Comparison of ENCODE assay signal across 16 mouse cellular contexts in genomic region chr15:100755881-100756624, GRCm38 (mm10). TPM values are rescaled to one million over a fixed set of nuclear protein-coding genes. Genes with fewer than 3 reads are reported as not detected.
A peak's percentile ranks its signal among the peaks of the same experiment; 100 is the strongest.
DNase-seq lines count a peak whose midpoint lies in the region; ATAC-seq and TF ChIP-seq lines count a peak whose summit lies in the region.
"Had no signal": no experiment of that assay in that cellular context is flagged by ENCODE, and none has a peak within 500 bp of the region (broad histone marks: within the 10 kb centered on the region; RNA-seq: fewer than 3 reads in every experiment).

No protein-coding gene starts in this region.

- no peak for DNase-seq in embryonic facial prominence, embryonic 10.5 days (ENCODE audit: low spot score)
- peak; percentile 54 for DNase-seq in kidney, postnatal 10 days
- no peak for DNase-seq in stomach, postnatal 0 days (ENCODE audit: low spot score)
- DNase-seq: B cell, adult 2 months; layer of hippocampus, postnatal 36 days; lung, adult 18-20 months had no signal

- H3K4me1 ChIP-seq in embryonic facial prominence, embryonic 12.5 days, result peaks cover 20% of the 10 kb centered on the region
- H3K4me1 ChIP-seq in embryonic facial prominence, embryonic 10.5 days, result peaks cover 32% of the 10 kb centered on the region
- H3K4me1 ChIP-seq in kidney, embryonic 16.5 days (ENCODE audit: insufficient read depth, low read length), result peaks cover 19% of the 10 kb centered on the region
- peaks cover 2% of the 10 kb centered on the region for H3K4me1 ChIP-seq in stomach, embryonic 14.5 days (ENCODE audit: control insufficient read depth, insufficient read depth, low read length)
- H3K4me1 ChIP-seq in stomach, postnatal 0 days (replicated peaks; ENCODE audit: control insufficient read depth, insufficient read depth), result no peaks in the 10 kb centered on the region
- peaks cover 19% of the 10 kb centered on the region for H3K4me1 ChIP-seq in midbrain, embryonic 13.5 days (replicated peaks)

- H3K4me3 ChIP-seq in embryonic facial prominence, embryonic 12.5 days, result no peak overlapping the region
- no peak overlapping the region for H3K4me3 ChIP-seq in embryonic facial prominence, embryonic 10.5 days
- H3K4me3 ChIP-seq in kidney, embryonic 16.5 days (ENCODE audit: low read length), result no peak overlapping the region
- no peak overlapping the region for H3K4me3 ChIP-seq in stomach, embryonic 14.5 days (ENCODE audit: low read depth, low read length)
- no peak overlapping the region for H3K4me3 ChIP-seq in stomach, postnatal 0 days (ENCODE audit: low read depth, low read length)
- H3K4me3 ChIP-seq in midbrain, embryonic 13.5 days (replicated peaks), result no peak overlapping the region
- H3K4me3 ChIP-seq: erythroblast, embryonic 14.5 days; midbrain, embryonic 10.5 days; neural tube, embryonic 15.5 days had no signal

- H3K9me3 ChIP-seq in embryonic facial prominence, embryonic 12.5 days, result no peaks in the 10 kb centered on the region
- H3K9me3 ChIP-seq in embryonic facial prominence, embryonic 10.5 days, result no peaks in the 10 kb centered on the region
- no peaks in the 10 kb centered on the region for H3K9me3 ChIP-seq in kidney, embryonic 16.5 days (ENCODE audit: low read length)
- no peaks in the 10 kb centered on the region for H3K9me3 ChIP-seq in stomach, embryonic 14.5 days (ENCODE audit: control insufficient read depth, low read depth, low read length)
- H3K9me3 ChIP-seq in stomach, postnatal 0 days (ENCODE audit: control insufficient read depth, low read length), result no peaks in the 10 kb centered on the region
- no peaks in the 10 kb centered on the region for H3K9me3 ChIP-seq in midbrain, embryonic 13.5 days
- H3K9me3 ChIP-seq: heart, embryonic 12.5 days; midbrain, embryonic 10.5 days; neural tube, embryonic 15.5 days had no signal

- TF ChIP-seq EP300 in stomach, postnatal 0 days (optimal IDR thresholded peaks at IDR 0.05), result no peak

- H3K27ac ChIP-seq in embryonic facial prominence, embryonic 12.5 days, result no peak overlapping the region
- H3K27ac ChIP-seq in embryonic facial prominence, embryonic 10.5 days (replicated peaks), result no peak overlapping the region
- no peak overlapping the region for H3K27ac ChIP-seq in kidney, embryonic 16.5 days (ENCODE audit: low read length)
- 0 out of 2 replicates have a peak overlapping the region, but pooled peaks have one; percentile 23 for H3K27ac ChIP-seq in stomach, embryonic 14.5 days (ENCODE audit: low read length)
- no peak overlapping the region for H3K27ac ChIP-seq in stomach, postnatal 0 days (replicated peaks)
- no peak overlapping the region for H3K27ac ChIP-seq in midbrain, embryonic 13.5 days
- H3K27ac ChIP-seq: hindbrain, embryonic 14.5 days; midbrain, embryonic 10.5 days; neural tube, embryonic 15.5 days had no signal

- TF ChIP-seq CTCF in stomach, postnatal 0 days (IDR thresholded peaks at IDR 0.05; ENCODE audit: low read depth), result no peak

- no peaks in the 10 kb centered on the region for H3K27me3 ChIP-seq in embryonic facial prominence, embryonic 12.5 days
- H3K27me3 ChIP-seq in embryonic facial prominence, embryonic 10.5 days (replicated peaks; ENCODE audit: low read depth, poor library complexity, severe bottlenecking), result no peaks in the 10 kb centered on the region; the same call in 1 of the 2 replicates
- H3K27me3 ChIP-seq in kidney, embryonic 16.5 days (ENCODE audit: insufficient read depth, low read length), result no peaks in the 10 kb centered on the region
- H3K27me3 ChIP-seq in stomach, embryonic 14.5 days (ENCODE audit: control insufficient read depth, insufficient read depth, low read length), result no peaks in the 10 kb centered on the region
- no peaks in the 10 kb centered on the region for H3K27me3 ChIP-seq in stomach, postnatal 0 days (ENCODE audit: control insufficient read depth, insufficient read depth, low read length)
- no peaks in the 10 kb centered on the region; the same call in 1 of the 2 replicates for H3K27me3 ChIP-seq in midbrain, embryonic 13.5 days
- H3K27me3 ChIP-seq: neural tube, embryonic 15.5 days had no signal

- WGBS in embryonic facial prominence, embryonic 12.5 days, result 79% methylated on average over 3 of the region's 3 CpGs
- WGBS in embryonic facial prominence, embryonic 10.5 days, result 85% methylated on average over 3 of the region's 3 CpGs
- WGBS in kidney, embryonic 16.5 days, result 50% methylated on average over 3 of the region's 3 CpGs
- 71% methylated on average over 3 of the region's 3 CpGs for WGBS in stomach, embryonic 14.5 days
- 48% methylated on average over 3 of the region's 3 CpGs for WGBS in stomach, postnatal 0 days
- 78% methylated on average over 3 of the region's 3 CpGs for WGBS in midbrain, embryonic 13.5 days

- no peaks in the 10 kb centered on the region for H3K36me3 ChIP-seq in embryonic facial prominence, embryonic 12.5 days
- H3K36me3 ChIP-seq in embryonic facial prominence, embryonic 10.5 days (replicated peaks), result no peaks in the 10 kb centered on the region
- H3K36me3 ChIP-seq in kidney, embryonic 16.5 days (ENCODE audit: insufficient read depth, low read length), result no peaks in the 10 kb centered on the region
- no peaks in the 10 kb centered on the region for H3K36me3 ChIP-seq in stomach, embryonic 14.5 days (ENCODE audit: control insufficient read depth, insufficient read depth, low read length)
- H3K36me3 ChIP-seq in stomach, postnatal 0 days (ENCODE audit: control insufficient read depth, insufficient read depth, low read length), result no peaks in the 10 kb centered on the region
- no peaks in the 10 kb centered on the region for H3K36me3 ChIP-seq in midbrain, embryonic 13.5 days
- H3K36me3 ChIP-seq: G1E; heart, embryonic 12.5 days; midbrain, embryonic 10.5 days; neural tube, embryonic 15.5 days had no signal

- no peak overlapping the region for H3K9ac ChIP-seq in embryonic facial prominence, embryonic 12.5 days
- no peak overlapping the region for H3K9ac ChIP-seq in kidney, embryonic 16.5 days (replicated peaks; ENCODE audit: low read length)
- no peak overlapping the region for H3K9ac ChIP-seq in stomach, embryonic 14.5 days (replicated peaks; ENCODE audit: low read depth, low read length)
- H3K9ac ChIP-seq in stomach, postnatal 0 days (ENCODE audit: low read length), result no peak overlapping the region
- no peak overlapping the region for H3K9ac ChIP-seq in midbrain, embryonic 13.5 days (replicated peaks)
- H3K9ac ChIP-seq: heart, embryonic 12.5 days; neural tube, embryonic 15.5 days had no signal

- no peak overlapping the region for H3K4me2 ChIP-seq in embryonic facial prominence, embryonic 12.5 days (replicated peaks)
- no peak overlapping the region for H3K4me2 ChIP-seq in kidney, embryonic 16.5 days (replicated peaks; ENCODE audit: low read depth, low read length)
- no peak overlapping the region for H3K4me2 ChIP-seq in stomach, embryonic 14.5 days (replicated peaks; ENCODE audit: low read depth, low read length)
- H3K4me2 ChIP-seq in stomach, postnatal 0 days (replicated peaks; ENCODE audit: low read depth), result no peak overlapping the region
- no peak overlapping the region for H3K4me2 ChIP-seq in midbrain, embryonic 13.5 days (replicated peaks)

- ATAC-seq in embryonic facial prominence, embryonic 12.5 days (ENCODE audit: insufficient number of reproducible peaks, insufficient read depth, low FRiP score, low TSS enrichment), result 0 out of 2 replicates have a peak, but pooled peaks have one; percentile 23
- no peak for ATAC-seq in kidney, embryonic 16.5 days (ENCODE audit: low FRiP score, low TSS enrichment)
- no peak for ATAC-seq in stomach, embryonic 14.5 days (ENCODE audit: insufficient number of reproducible peaks, insufficient read depth, low FRiP score, low read depth)
- no peak for ATAC-seq in stomach, postnatal 0 days (ENCODE audit: low FRiP score, low TSS enrichment)
- no peak for ATAC-seq in midbrain, embryonic 13.5 days

RNA-seq across cellular contexts. Expression of gene Slc4a8, which starts 5.5 kb away (rescaled TPM):
- polyA plus RNA-seq in embryonic facial prominence, embryonic 12.5 days (2016; fragmentation: Nextera tagmentation; extraction: Ambion mirVana), result 7.3 and 8.4 TPM in 2 replicates
- 9.0 and 10.2 TPM in 2 replicates for polyA plus RNA-seq in embryonic facial prominence, embryonic 10.5 days (2016; fragmentation: Nextera tagmentation; extraction: Ambion mirVana)
- 8.4 and 8.7 TPM in 2 replicates for polyA plus RNA-seq in kidney, embryonic 16.5 days (2015; fragmentation: Nextera tagmentation; extraction: Ambion mirVana)
- polyA plus RNA-seq in stomach, embryonic 14.5 days (2014; fragmentation: Nextera tagmentation; extraction: Ambion mirVana), result 5.6 and 5.7 TPM in 2 replicates
- polyA plus RNA-seq in stomach, postnatal 0 days (2015; fragmentation: Nextera tagmentation; extraction: Ambion mirVana), result 2.2 TPM in 2 replicates
- 23.3 and 23.4 TPM in 2 replicates for polyA plus RNA-seq in midbrain, embryonic 13.5 days (2015; fragmentation: Nextera tagmentation; extraction: Ambion mirVana)
- polyA plus RNA-seq: G1E had no signal

RNA-seq across cellular contexts. Expression of gene Galnt6, which starts 26.9 kb away (rescaled TPM):
- polyA plus RNA-seq in embryonic facial prominence, embryonic 12.5 days (2016; fragmentation: Nextera tagmentation; extraction: Ambion mirVana), result 0.39 and 0.40 TPM in 2 replicates
- polyA plus RNA-seq in embryonic facial prominence, embryonic 10.5 days (2016; fragmentation: Nextera tagmentation; extraction: Ambion mirVana), result 0.05 and 0.16 TPM in 2 replicates
- polyA plus RNA-seq in kidney, embryonic 16.5 days (2015; fragmentation: Nextera tagmentation; extraction: Ambion mirVana), result 0.87 and 1.1 TPM in 2 replicates
- polyA plus RNA-seq in stomach, embryonic 14.5 days (2014; fragmentation: Nextera tagmentation; extraction: Ambion mirVana), result 3.0 and 3.3 TPM in 2 replicates
- polyA plus RNA-seq in stomach, postnatal 0 days (2015; fragmentation: Nextera tagmentation; extraction: Ambion mirVana), result 9.5 and 11.0 TPM in 2 replicates
- polyA plus RNA-seq in midbrain, embryonic 13.5 days (2015; fragmentation: Nextera tagmentation; extraction: Ambion mirVana), result not detected in 2 replicates
